Mouse (Mus musculus) ovary, postnatal 36 days (tissue): Measurements from ENCODE around the gene Tlk1.

Experiments
- DNase-seq: peaks from one replicate; pipeline ENCODE4 v3.0.0; 2022; ENCODE audit warnings: low spot score, mixed read lengths

The Tlk1 gene

GRCm38 (mm10) chr2:70790246-70790645 lies 35.3 kb downstream of the Tlk1 start:
- no peak for DNase-seq

- DNase-seq: no peak
Measured at GRCm38 (mm10) chr2:70789331-70789730, 36.2 kb downstream of the Tlk1 start.

GRCm38 (mm10) chr2:70784447-70784846 lies 41.1 kb downstream of the Tlk1 start:
- DNase-seq: no peak

- no peak for DNase-seq
Measured at GRCm38 (mm10) chr2:70783504-70783903, 42.0 kb downstream of the Tlk1 start.

- DNase-seq: no peak
Measured at GRCm38 (mm10) chr2:70779634-70780033, 45.9 kb downstream of the Tlk1 start.

GRCm38 (mm10) chr2:70776744-70777143 lies 48.8 kb downstream of the Tlk1 start:
- no peak for DNase-seq

- no peak for DNase-seq
Measured at GRCm38 (mm10) chr2:70764734-70765133, 60.8 kb downstream of the Tlk1 start.

GRCm38 (mm10) chr2:70762741-70763140 lies 62.8 kb downstream of the Tlk1 start:
- no peak for DNase-seq

- no peak for DNase-seq
Measured at GRCm38 (mm10) chr2:70752149-70752548, 73.4 kb downstream of the Tlk1 start.

- DNase-seq: no peak
Measured at GRCm38 (mm10) chr2:70751655-70752054, 73.9 kb downstream of the Tlk1 start.

- no peak for DNase-seq
Measured at GRCm38 (mm10) chr2:70742588-70742987, 82.9 kb downstream of the Tlk1 start.

- no peak for DNase-seq
Measured at GRCm38 (mm10) chr2:70741901-70742300, 83.6 kb downstream of the Tlk1 start.

- no peak for DNase-seq
Measured at GRCm38 (mm10) chr2:70736008-70736407, 89.5 kb downstream of the Tlk1 start.

- no peak for DNase-seq
Measured at GRCm38 (mm10) chr2:70735534-70735933, 90.0 kb downstream of the Tlk1 start.

- DNase-seq: no peak
Measured at GRCm38 (mm10) chr2:70727089-70727488, 98.4 kb downstream of the Tlk1 start.

GRCm38 (mm10) chr2:70723610-70724243 lies 101.8 kb downstream of the Tlk1 start:
- no peak for DNase-seq

GRCm38 (mm10) chr2:70710878-70711277 lies 114.7 kb downstream of the Tlk1 start:
- DNase-seq: no peak

GRCm38 (mm10) chr2:70710236-70710635 lies 115.3 kb downstream of the Tlk1 start:
- DNase-seq: no peak

- DNase-seq: no peak
Measured at GRCm38 (mm10) chr2:70708986-70709730, 116.4 kb downstream of the Tlk1 start.

GRCm38 (mm10) chr2:70702403-70702802 lies 123.1 kb downstream of the Tlk1 start:
- no peak for DNase-seq

- DNase-seq: no peak
Measured at GRCm38 (mm10) chr2:70701571-70701970, 124.0 kb downstream of the Tlk1 start.

- no peak for DNase-seq
Measured at GRCm38 (mm10) chr2:70700851-70701250, 124.7 kb downstream of the Tlk1 start.

- no peak for DNase-seq
Measured at GRCm38 (mm10) chr2:70695712-70696111, 129.8 kb downstream of the Tlk1 start.

GRCm38 (mm10) chr2:70690195-70690594 lies 135.3 kb downstream of the Tlk1 start:
- DNase-seq: no peak
